Mouse (Mus musculus) hindbrain, postnatal 0 days (tissue): ENCODE data around the gene Irak1. TPM values are rescaled to one million over a fixed set of nuclear protein-coding genes. Genes with fewer than 3 reads are reported as not detected.

Experiments used
- ATAC-seq: fragments of 200-750 bp; cut with Nextera tagmentation; 2 replicates; pipeline ENCODE4 v1.8.0; 2017; ENCODE audit warnings: mild to moderate bottlenecking, moderate TSS enrichment, moderate library complexity
- DNase-seq: peaks from one replicate; pipeline ENCODE4 v3.0.0-alpha.2; 2015; ENCODE audit warnings: low spot score
- H3K27ac ChIP-seq: fragments of 300-500 bp; sonication (generic); 2 replicates; pipeline ENCODE4 v1.5.1; 2014; ENCODE audit warnings: mild to moderate bottlenecking
- H3K27me3 ChIP-seq: fragments of 300-500 bp; sonication (generic); 2 replicates; pipeline ENCODE4 v1.6.1; 2014; ENCODE audit warnings: low read length, mixed read lengths; ENCODE audit not compliant: insufficient read depth
- H3K36me3 ChIP-seq: fragments of 300-500 bp; sonication (generic); 2 replicates; pipeline ENCODE4 v1.6.1; 2014; ENCODE audit warnings: low read length, mixed read lengths; ENCODE audit not compliant: insufficient read depth
- H3K4me1 ChIP-seq: fragments of 300-500 bp; sonication (generic); 2 replicates; pipeline ENCODE4 v1.6.1; 2014; ENCODE audit warnings: antibody characterized with exemption, low read length, mixed read lengths; ENCODE audit not compliant: insufficient read depth
- H3K4me2 ChIP-seq: fragments of 300-500 bp; sonication (generic); 2 replicates; pipeline ENCODE4 v1.6.1; 2014; ENCODE audit warnings: low read depth, mild to moderate bottlenecking, low read length, moderate library complexity, mixed read lengths
- H3K4me3 ChIP-seq: fragments of 300-500 bp; sonication (generic); 2 replicates; pipeline ENCODE4 v1.5.1; 2014; ENCODE audit warnings: low read length
- H3K9ac ChIP-seq: fragments of 300-500 bp; sonication (generic); replicated peaks from 2 replicates; pipeline ENCODE4 v1.6.1; 2014; ENCODE audit warnings: mild to moderate bottlenecking, low read length, moderate library complexity, mixed read lengths
- H3K9me3 ChIP-seq: fragments of 300-500 bp; sonication (generic); 2 replicates; pipeline ENCODE4 v1.6.1; 2016; ENCODE audit warnings: low read length, mixed read lengths
- CTCF ChIP-seq: IDR thresholded peaks from 2 replicates; pipeline ENCODE4 v1.5.1; 2016; ENCODE audit warnings: antibody characterized with exemption, control low read depth, low read depth
- WGBS: fragments of 180-500 bp; shearing (Covaris S2); extraction: QIAGEN DNeasy Blood & Tissue Kit; methylation state at CpG from one replicate; pipeline ENCODE4 v1.1.7; 2014; 5-methylcytosine and 5-hydroxymethylcytosine counted together
- polyA plus RNA-seq: library from polyadenylated mRNA; unstranded; fragments of >200 nt; fragmentation: Nextera tagmentation; extraction: Ambion mirVana; gene quantifications from 2 replicates; pipeline ENCODE4 v1.2.1, GENCODE M21; 2015
- total RNA-seq: library from RNA; depleted of rRNA; stranded (reverse); fragments of >200 nt; gene quantifications from 2 replicates; pipeline ENCODE4 v1.2.3, GENCODE M21; 2014

Irak1 gene
- total and polyA plus RNA-seq, 2 experiments from 2014 or later, result 38.7 to 71.0 TPM

DNA sequence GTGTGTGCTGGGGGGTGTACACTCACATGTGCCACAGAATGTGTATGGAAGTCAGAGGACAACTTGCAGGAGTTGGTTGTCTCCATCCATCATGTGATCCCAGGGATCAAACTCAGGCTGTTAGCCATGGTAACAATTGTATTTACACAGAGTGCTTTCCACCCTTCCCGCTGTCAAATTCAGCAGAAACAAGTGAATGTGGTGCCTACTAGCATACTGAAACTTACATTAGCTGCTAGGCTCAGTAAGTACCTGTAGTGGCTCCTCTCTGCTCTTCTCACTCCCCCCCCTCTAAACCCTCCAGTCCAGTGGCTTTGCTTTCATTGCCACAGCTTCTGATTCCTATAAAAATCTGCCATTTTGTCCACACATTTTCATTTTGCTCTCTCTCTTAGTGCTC lies 45.9 kb downstream of the Irak1 start:
- ATAC-seq (no peak), DNase-seq (no peak)
- Histone ChIP-seq H3K4me1 (no peaks in the 10 kb centered on the region), H3K9ac (no peak overlapping the region), H3K4me3 (no peak overlapping the region), H3K9me3 (no peaks in the 10 kb centered on the region), H3K36me3 (no peaks in the 10 kb centered on the region), H3K4me2 (no peak overlapping the region), H3K27ac (no peak overlapping the region), H3K27me3 (no peaks in the 10 kb centered on the region)
- 50% methylated on average over 1 of the region's 1 CpGs for WGBS
- TF ChIP-seq CTCF, result no peak

DNA sequence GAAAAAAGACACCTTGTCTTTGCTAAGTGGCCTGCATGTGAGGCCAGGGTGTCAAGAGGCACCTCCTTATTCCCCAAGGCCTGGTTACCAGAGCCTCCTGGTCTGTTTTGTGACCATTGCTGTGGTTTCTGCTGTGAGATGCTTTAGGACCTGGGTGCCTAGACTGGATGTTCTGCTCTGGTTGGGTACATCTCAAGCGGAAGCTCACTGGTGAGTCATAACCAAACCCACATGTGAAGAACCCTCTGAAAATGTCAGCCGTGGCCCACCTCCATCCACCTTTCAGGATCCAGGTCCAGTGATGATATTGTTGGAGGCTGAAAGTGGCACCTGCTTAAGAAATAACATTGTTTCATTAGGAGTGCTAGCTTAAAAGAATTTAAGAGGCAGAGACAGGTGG lies 47.4 kb downstream of the Irak1 start:
- WGBS, result 98% methylated on average over 2 of the region's 2 CpGs

DNA sequence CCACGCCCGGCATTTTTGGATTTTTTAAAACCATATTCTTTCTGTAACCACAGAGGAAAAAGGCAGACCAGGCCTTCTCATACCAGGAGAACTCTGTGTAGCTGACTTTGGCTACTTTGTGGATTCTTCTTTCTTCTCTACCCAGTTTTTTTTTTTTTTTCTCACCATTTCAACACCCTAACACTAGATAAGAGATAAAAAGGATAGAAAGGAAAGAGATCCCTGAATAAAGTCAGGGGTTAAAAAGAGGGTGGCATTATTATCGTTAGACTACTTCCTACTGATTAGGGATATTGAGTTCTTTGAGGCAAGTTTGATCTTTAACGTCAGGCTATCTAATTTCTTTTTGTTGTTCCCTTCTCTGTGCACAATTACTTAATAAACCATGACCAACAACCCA lies 50.9 kb downstream of the Irak1 start:
- 81% methylated on average over 4 of the region's 4 CpGs for WGBS
- no peak overlapping the region for H3K4me2 ChIP-seq
- H3K4me3 ChIP-seq, result no peak overlapping the region
- ATAC-seq (no peak), DNase-seq (no peak)
- H3K9me3 ChIP-seq, result no peaks in the 10 kb centered on the region
- H3K36me3 ChIP-seq, result no peaks in the 10 kb centered on the region
- no peaks in the 10 kb centered on the region for H3K4me1 ChIP-seq
- H3K27ac ChIP-seq, result no peak overlapping the region
- H3K9ac ChIP-seq, result no peak overlapping the region
- no peak for TF ChIP-seq CTCF
- no peaks in the 10 kb centered on the region for H3K27me3 ChIP-seq

More for the DNA sequence above, 47.4 kb downstream of the Irak1 start:
- Histone ChIP-seq H3K9ac (no peak overlapping the region), H3K9me3 (no peaks in the 10 kb centered on the region), H3K27ac (no peak overlapping the region), H3K36me3 (no peaks in the 10 kb centered on the region), H3K4me2 (no peak overlapping the region), H3K4me1 (no peaks in the 10 kb centered on the region), H3K27me3 (no peaks in the 10 kb centered on the region), H3K4me3 (no peak overlapping the region)
- no peak for TF ChIP-seq CTCF
- ATAC-seq (no peak), DNase-seq (no peak)

DNA sequence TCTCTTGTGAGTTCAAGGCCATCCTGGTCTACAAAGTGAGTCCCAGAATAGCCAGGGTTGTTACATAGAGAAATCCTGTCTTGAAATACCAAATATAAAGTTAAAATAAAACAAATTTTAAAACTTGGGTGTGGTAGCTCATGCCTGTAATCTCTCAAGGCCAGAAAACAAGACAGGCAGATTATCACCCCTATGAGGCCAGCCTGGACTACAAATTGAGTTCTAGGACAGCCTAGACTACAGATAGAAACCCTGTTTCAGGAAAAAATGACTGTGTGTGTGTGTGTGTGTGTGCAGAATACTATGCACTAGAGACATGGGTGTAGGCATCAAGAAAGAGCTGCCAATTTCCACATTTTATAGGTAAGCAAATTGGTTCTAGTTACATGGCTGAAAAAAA lies 52.9 kb downstream of the Irak1 start:
- Histone ChIP-seq H3K9me3 (no peaks in the 10 kb centered on the region), H3K9ac (no peak overlapping the region), H3K4me3 (no peak overlapping the region), H3K27me3 (no peaks in the 10 kb centered on the region), H3K4me2 (no peak overlapping the region), H3K27ac (no peak overlapping the region), H3K4me1 (no peaks in the 10 kb centered on the region), H3K36me3 (no peaks in the 10 kb centered on the region)
- ATAC-seq (no peak), DNase-seq (no peak)
- no peak for TF ChIP-seq CTCF

DNA sequence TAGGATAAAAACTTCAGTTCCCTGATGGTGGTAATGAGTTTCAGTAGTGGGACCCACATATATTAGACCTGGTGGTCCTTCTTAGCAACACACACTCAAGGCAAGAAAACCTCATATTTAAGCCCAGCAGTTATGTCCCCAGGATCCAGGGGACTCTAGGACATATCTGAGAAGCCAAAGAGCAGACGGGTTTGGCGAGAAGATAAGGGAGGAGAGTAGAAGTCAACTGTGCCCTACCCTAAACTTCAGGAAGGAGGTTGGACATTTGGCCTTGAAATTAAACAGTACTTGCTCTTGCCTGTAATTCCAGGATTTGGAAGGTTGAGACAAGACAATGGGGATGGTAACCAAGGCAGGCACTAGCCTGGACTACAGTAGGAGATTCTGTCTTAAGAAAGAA lies 54.0 kb downstream of the Irak1 start:
- H3K4me1 ChIP-seq, result no peaks in the 10 kb centered on the region
- H3K9me3 ChIP-seq, result no peaks in the 10 kb centered on the region
- H3K36me3 ChIP-seq, result no peaks in the 10 kb centered on the region
- TF ChIP-seq CTCF, result no peak
- no peak overlapping the region for H3K4me2 ChIP-seq
- ATAC-seq (no peak), DNase-seq (no peak)
- H3K27ac ChIP-seq, result no peak overlapping the region
- H3K9ac ChIP-seq, result no peak overlapping the region
- no peaks in the 10 kb centered on the region for H3K27me3 ChIP-seq
- 72% methylated on average over 2 of the region's 2 CpGs for WGBS
- H3K4me3 ChIP-seq, result no peak overlapping the region

DNA sequence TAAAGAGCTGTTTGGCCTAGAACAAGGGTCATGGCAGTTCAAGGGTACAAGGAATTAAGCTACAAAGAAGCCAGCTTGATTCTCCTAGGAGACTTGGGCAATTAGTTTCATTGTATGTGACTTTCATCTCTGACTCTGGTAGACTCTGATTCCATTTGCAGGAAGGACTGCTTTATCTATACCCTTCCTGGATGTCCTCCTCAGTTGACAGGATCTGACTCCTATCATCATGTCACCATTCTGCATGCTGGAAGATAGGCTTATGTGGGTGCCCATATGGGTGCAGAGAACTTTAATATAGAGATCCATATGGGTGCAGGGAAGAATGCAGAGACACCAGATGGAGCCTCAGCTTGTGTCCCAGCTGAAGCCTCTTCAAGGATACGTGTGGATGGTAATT lies 54.6 kb downstream of the Irak1 start:
- Histone ChIP-seq H3K4me2 (no peak overlapping the region), H3K4me3 (no peak overlapping the region), H3K9me3 (no peaks in the 10 kb centered on the region), H3K36me3 (no peaks in the 10 kb centered on the region), H3K9ac (no peak overlapping the region), H3K27ac (no peak overlapping the region), H3K27me3 (no peaks in the 10 kb centered on the region), H3K4me1 (no peaks in the 10 kb centered on the region)
- DNase-seq, result no peak
- no peak for ATAC-seq
- TF ChIP-seq CTCF, result no peak
- 73% methylated on average over 1 of the region's 1 CpGs for WGBS

DNA sequence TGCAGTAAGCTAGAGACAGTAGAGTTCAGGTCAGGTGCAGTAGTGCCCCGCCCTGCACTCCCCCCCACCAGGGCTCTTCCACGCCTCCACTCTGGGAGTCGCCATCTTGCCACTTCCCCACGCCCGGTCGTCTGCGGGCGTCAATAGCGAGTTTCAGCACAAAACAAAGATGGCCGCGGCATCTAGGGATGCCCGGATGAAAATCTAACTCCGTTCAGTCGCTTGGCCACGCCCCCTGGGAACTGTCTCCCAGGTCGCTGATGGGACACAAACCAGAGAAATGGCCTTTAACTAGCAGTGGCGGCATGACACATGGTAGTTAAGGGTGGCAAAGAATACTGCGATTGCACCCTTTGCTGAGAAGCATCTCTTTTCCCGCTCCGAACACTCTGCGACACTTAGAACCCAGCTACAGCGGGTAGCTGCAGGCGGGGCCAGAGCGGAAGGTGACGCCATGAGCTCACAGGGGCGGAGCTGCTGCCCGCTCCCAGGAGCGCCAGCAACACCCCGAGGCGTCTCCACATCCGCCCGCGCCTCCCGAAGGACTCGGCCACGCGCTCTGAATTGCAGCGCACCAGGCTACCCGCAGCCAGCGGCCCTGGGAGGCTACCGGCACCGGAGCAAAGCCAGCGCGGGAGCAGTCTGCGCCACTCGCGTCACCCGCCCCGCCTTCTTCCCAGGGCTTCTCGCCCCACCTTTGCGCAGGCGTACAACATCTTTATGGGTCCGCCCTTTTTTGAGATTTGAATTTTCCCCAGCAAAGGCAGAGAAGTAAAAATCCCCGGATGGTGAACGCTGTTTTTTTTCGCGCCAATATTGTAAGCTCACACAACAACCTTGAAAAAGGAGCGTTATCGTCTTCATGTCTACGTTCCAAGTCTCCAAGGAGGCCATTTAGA lies 56.3 kb downstream of the Irak1 start:
- H3K9ac ChIP-seq, result peak overlapping the region; percentile 70
- DNase-seq (peak; percentile 94), ATAC-seq (peak; percentile 92)
- H3K4me1 ChIP-seq, result no peaks in the 10 kb centered on the region
- H3K27me3 ChIP-seq, result no peaks in the 10 kb centered on the region
- no peaks in the 10 kb centered on the region for H3K36me3 ChIP-seq
- peak overlapping the region; percentile 67 for H3K4me2 ChIP-seq
- H3K4me3 ChIP-seq, result peak overlapping the region; percentile 62
- 25% methylated on average over 52 of the region's 60 CpGs for WGBS
- H3K27ac ChIP-seq, result peak overlapping the region; percentile 97
- TF ChIP-seq CTCF, result no peak
- no peaks in the 10 kb centered on the region for H3K9me3 ChIP-seq
